Mouse (Mus musculus): ENCODE results near the gene 1700011M02Rik. TPM values are rescaled to one million over a fixed set of nuclear protein-coding genes. Genes with fewer than 3 reads are reported as not detected.
"Not testable (repeated sequence)": the region's sequence is repeated elsewhere in the genome, so short reads cannot be mapped to it uniquely, and the experiment has no call there.

Gene 1700011M02Rik
- total and polyA plus RNA-seq, 3 experiments = not detected

DNA sequence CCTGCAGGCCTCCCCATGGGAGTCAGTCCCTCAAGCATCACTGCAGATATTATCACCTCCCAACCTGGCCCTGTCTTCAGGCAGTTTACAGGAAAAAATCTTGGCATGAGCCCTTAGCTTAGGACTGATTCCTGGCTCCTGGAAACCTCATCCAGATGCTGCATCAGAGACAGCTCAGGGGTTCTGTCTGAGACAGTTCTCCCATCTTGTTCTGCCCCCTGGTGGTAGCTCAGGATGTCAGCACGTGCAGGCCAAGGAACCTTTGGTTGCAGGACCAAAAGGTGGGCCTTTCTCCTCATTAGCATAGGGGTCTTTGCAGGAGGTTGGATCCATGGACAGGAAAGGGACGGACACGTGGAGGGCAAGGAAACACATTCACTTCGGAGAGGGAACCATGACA, 18.0 kb downstream of the 1700011M02Rik start:
- H3K4me1 ChIP-seq (ENCODE audit: control insufficient read depth in 1 of 2, insufficient read depth in 2 of 2); H3K4me3 ChIP-seq (replicated peaks in 1 of 3; ENCODE audit: low read depth in 2 of 3, low read length in 2 of 3, poor library complexity in 1 of 3); H3K4me2 ChIP-seq (ENCODE audit: insufficient read depth, low read depth, poor library complexity, severe bottlenecking); H3K9me3 ChIP-seq (replicated peaks; ENCODE audit: low read length); H3K27ac ChIP-seq (ENCODE audit: insufficient read depth, low read depth); dilution Hi-C loops (cut with MboI; ENCODE audit: extremely low pct_ligation_motif_present, extremely low pct_unique_long_range_greater_than_20kb, low sequenced_read_pairs); H3K27me3 ChIP-seq (replicated peaks); in situ Hi-C loops (cut with MboI; ENCODE audit: low pct_ligation_motif_present, low pct_unique_long_range_greater_than_20kb, low sequenced_read_pairs); H3K9ac ChIP-seq (ENCODE audit: insufficient read depth, low read depth); H3K36me3 ChIP-seq (replicated peaks in 1 of 2; ENCODE audit: control insufficient read depth in 1 of 2, insufficient read depth in 1 of 2, low read length in 1 of 2); H3K79me2 ChIP-seq (replicated peaks; ENCODE audit: control insufficient read depth, extremely low read depth, insufficient read depth, poor library complexity, severe bottlenecking): not testable (repeated sequence)
- TF ChIP-seq BHLHE40 (IDR thresholded peaks at IDR 0.05; ENCODE audit: low read depth, low read length) (0 out of 2 replicates have a peak, but pooled peaks have one; percentile 30), RAD21 (IDR thresholded peaks at IDR 0.05; ENCODE audit: low read depth, low read length) (peak; percentile 13), SMC3 (IDR thresholded peaks at IDR 0.05; ENCODE audit: low read depth, low read length) (peak; percentile 17; the same call in 1 of the 2 replicates), CTCF (conservative IDR thresholded peaks at IDR 0.05 in 1 of 2, IDR thresholded peaks at IDR 0.05 in 1 of 2; ENCODE audit: low read depth in 2 of 2, low read length in 2 of 2) (peak in 1 of 2 experiments; percentile 41; a peak in 2 of 4 replicates)
- peak; percentile 18 for DNase-seq (ENCODE audit: extremely low read depth)

DNA sequence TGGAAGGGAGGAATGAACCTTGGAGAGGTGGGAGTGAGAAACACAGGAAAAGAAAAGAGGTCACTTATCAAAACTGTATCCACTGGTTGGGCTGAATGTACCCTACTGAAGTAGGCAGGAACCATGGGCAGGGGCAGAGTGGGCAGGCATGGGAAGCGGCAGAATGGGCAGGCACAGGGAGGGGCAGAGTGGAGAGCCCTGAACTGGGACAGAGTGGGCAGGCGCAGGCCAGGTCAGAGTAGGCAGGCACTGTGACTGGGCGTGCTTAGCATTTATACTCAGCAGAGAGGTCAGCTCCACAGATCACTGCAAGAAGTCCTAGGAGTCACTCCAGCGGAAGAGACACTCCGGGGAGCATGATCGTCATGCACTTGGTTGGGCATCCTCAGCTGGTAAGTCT, 19.4 kb downstream of the 1700011M02Rik start, which contains the start of gene 1700018G05Rik:
Gene 1700018G05Rik, plus strand, starts transcription at position 301 of the 400 bp plus-strand sequence.
- DNase-seq (ENCODE audit: extremely low read depth) = not testable (repeated sequence)

DNA sequence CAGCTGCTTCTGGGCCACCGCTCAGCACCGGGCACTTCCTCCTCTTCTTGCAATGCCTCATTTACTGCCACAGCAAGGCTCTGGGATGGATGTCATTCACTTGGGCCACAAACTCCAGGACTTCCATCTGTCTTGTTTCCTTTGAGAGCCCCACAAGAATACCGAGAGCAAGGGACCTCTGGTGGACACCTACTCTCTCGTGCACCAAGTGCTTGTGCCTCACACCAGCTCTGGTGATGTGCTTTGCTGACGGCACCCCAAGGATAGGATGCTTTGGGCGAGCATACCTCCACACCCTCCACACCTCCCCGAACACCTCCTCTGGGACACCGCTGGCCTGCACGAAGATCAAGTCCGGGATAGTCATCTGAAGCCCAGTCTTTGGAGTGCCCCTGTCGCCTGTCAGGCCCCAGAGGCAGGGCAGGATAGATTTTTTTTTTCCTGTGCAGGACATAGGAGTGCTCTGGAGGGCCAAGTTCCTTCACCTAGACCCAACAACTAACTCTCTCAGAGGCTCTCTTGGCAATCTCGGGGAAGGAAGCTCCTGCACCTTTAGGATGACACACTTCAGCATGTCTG, 24.4 kb downstream of the 1700011M02Rik start:
- H3K4me2 ChIP-seq (ENCODE audit: insufficient read depth, low read depth, poor library complexity, severe bottlenecking) = no peak overlapping the region
- no peak overlapping the region for H3K4me3 ChIP-seq (replicated peaks in 1 of 3; ENCODE audit: low read depth in 2 of 3, low read length in 2 of 3, poor library complexity in 1 of 3)
- TF ChIP-seq NELFE (IDR thresholded peaks at IDR 0.05; ENCODE audit: low read depth, low read length) = no peak
- no peak for TF ChIP-seq CHD1 (IDR thresholded peaks at IDR 0.05; ENCODE audit: low read depth, low read length)
- TF ChIP-seq ZC3H11A (IDR thresholded peaks at IDR 0.05; ENCODE audit: low read depth, low read length) = no peak
- TF ChIP-seq E2F4 (IDR thresholded peaks at IDR 0.05; ENCODE audit: insufficient replicate concordance, low read depth, low read length) = no peak
- no peak for TF ChIP-seq RCOR1 (conservative IDR thresholded peaks at IDR 0.05; ENCODE audit: low read depth, low read length)
- TF ChIP-seq KAT2A (IDR thresholded peaks at IDR 0.05; ENCODE audit: insufficient replicate concordance, low read length) = no peak
- TF ChIP-seq MYC (IDR thresholded peaks at IDR 0.05; ENCODE audit: low read depth, low read length) = no peak
- TF ChIP-seq RAD21 (IDR thresholded peaks at IDR 0.05; ENCODE audit: low read depth, low read length) = no peak
- TF ChIP-seq IRF4 (IDR thresholded peaks at IDR 0.05; ENCODE audit: low read depth, low read length) = no peak
- no peak for TF ChIP-seq GABPA (IDR thresholded peaks at IDR 0.05; ENCODE audit: insufficient replicate concordance, low read depth, low read length)
- TF ChIP-seq UBTF (IDR thresholded peaks at IDR 0.05; ENCODE audit: low read depth, low read length) = no peak
- TF ChIP-seq MAX (IDR thresholded peaks at IDR 0.05; ENCODE audit: low read length) = no peak
- TF ChIP-seq MAZ (IDR thresholded peaks at IDR 0.05; ENCODE audit: low read depth, low read length) = no peak
- no peak for TF ChIP-seq EP300 (IDR thresholded peaks at IDR 0.05; ENCODE audit: low read length)
- TF ChIP-seq BHLHE40 (IDR thresholded peaks at IDR 0.05; ENCODE audit: low read depth, low read length) = no peak
- no peak for TF ChIP-seq NRF1 (IDR thresholded peaks at IDR 0.05; ENCODE audit: low read depth, low read length)
- TF ChIP-seq MEF2A (IDR thresholded peaks at IDR 0.05; ENCODE audit: borderline replicate concordance, low read depth, low read length) = no peak
- no peak for TF ChIP-seq CTCF (conservative IDR thresholded peaks at IDR 0.05 in 1 of 2, IDR thresholded peaks at IDR 0.05 in 1 of 2; ENCODE audit: low read depth in 2 of 2, low read length in 2 of 2)
- TF ChIP-seq ZKSCAN1 (IDR thresholded peaks at IDR 0.05; ENCODE audit: borderline replicate concordance, low read depth, low read length) = no peak
- H3K79me2 ChIP-seq (replicated peaks; ENCODE audit: control insufficient read depth, extremely low read depth, insufficient read depth, poor library complexity, severe bottlenecking) = no peaks in the 10 kb centered on the region
- no peak overlapping the region for H3K27ac ChIP-seq (ENCODE audit: insufficient read depth, low read depth)
- in situ Hi-C loops (cut with MboI; ENCODE audit: low pct_ligation_motif_present, low pct_unique_long_range_greater_than_20kb, low sequenced_read_pairs) (no loop called here), dilution Hi-C loops (cut with MboI; ENCODE audit: extremely low pct_ligation_motif_present, extremely low pct_unique_long_range_greater_than_20kb, low sequenced_read_pairs) (no loop called here)
- H3K4me1 ChIP-seq (ENCODE audit: control insufficient read depth in 1 of 2, insufficient read depth in 2 of 2) = no peaks in the 10 kb centered on the region
- no peaks in the 10 kb centered on the region for H3K36me3 ChIP-seq (replicated peaks in 1 of 2; ENCODE audit: control insufficient read depth in 1 of 2, insufficient read depth in 1 of 2, low read length in 1 of 2)
- no peak for DNase-seq (ENCODE audit: extremely low read depth)
- H3K9ac ChIP-seq (ENCODE audit: insufficient read depth, low read depth) = no peak overlapping the region
- H3K27me3 ChIP-seq (replicated peaks) = no peaks in the 10 kb centered on the region
- no peaks in the 10 kb centered on the region for H3K9me3 ChIP-seq (replicated peaks; ENCODE audit: low read length)

More for the DNA sequence above, 19.4 kb downstream of the 1700011M02Rik start, which contains the start of gene 1700018G05Rik:
- H3K27ac ChIP-seq (ENCODE audit: insufficient read depth, low read depth); H3K9ac ChIP-seq (ENCODE audit: insufficient read depth, low read depth); dilution Hi-C loops (cut with MboI; ENCODE audit: extremely low pct_ligation_motif_present, extremely low pct_unique_long_range_greater_than_20kb, low sequenced_read_pairs); H3K4me3 ChIP-seq (replicated peaks in 1 of 3; ENCODE audit: low read depth in 2 of 3, low read length in 2 of 3, poor library complexity in 1 of 3); H3K27me3 ChIP-seq (replicated peaks); H3K4me2 ChIP-seq (ENCODE audit: insufficient read depth, low read depth, poor library complexity, severe bottlenecking); H3K9me3 ChIP-seq (replicated peaks; ENCODE audit: low read length); H3K4me1 ChIP-seq (ENCODE audit: control insufficient read depth in 1 of 2, insufficient read depth in 2 of 2); in situ Hi-C loops (cut with MboI; ENCODE audit: low pct_ligation_motif_present, low pct_unique_long_range_greater_than_20kb, low sequenced_read_pairs); H3K36me3 ChIP-seq (replicated peaks in 1 of 2; ENCODE audit: control insufficient read depth in 1 of 2, insufficient read depth in 1 of 2, low read length in 1 of 2); H3K79me2 ChIP-seq (replicated peaks; ENCODE audit: control insufficient read depth, extremely low read depth, insufficient read depth, poor library complexity, severe bottlenecking): not testable (repeated sequence)

Data from CH12.LX (cell line).